In genomic region chr2:29620301-29620827, GRCm38 (mm10) we compare ENCODE assay signal across 8 mouse cellular contexts. TPM values are rescaled to one million over a fixed set of nuclear protein-coding genes. Genes with fewer than 3 reads are reported as not detected.
DNase-seq lines count a peak whose midpoint lies in the region; ATAC-seq lines count a peak whose summit lies in the region.

No protein-coding gene starts in this region.

- DNase-seq in adrenal gland, postnatal 14 days = peak; percentile 35
- no peak for DNase-seq in adrenal gland, postnatal 4 days (ENCODE audit: low spot score in 2 of 2)
- peak; percentile 18 for DNase-seq in liver, embryonic 13.5 days
- DNase-seq in thymus, postnatal 4 days = peak; percentile 56
- DNase-seq in adrenal gland, postnatal 10 days = no peak

- peak overlapping the region; percentile 88 for H3K27ac ChIP-seq in forebrain, embryonic 16.5 days (ENCODE audit: low read length)
- H3K27ac ChIP-seq in liver, embryonic 13.5 days = peak overlapping the region; percentile 84

- peaks cover 4% of the 10 kb centered on the region for H3K27me3 ChIP-seq in megakaryocyte, embryonic 14.5 days (replicated peaks)
- no peaks in the 10 kb centered on the region for H3K27me3 ChIP-seq in forebrain, embryonic 16.5 days (replicated peaks; ENCODE audit: control insufficient read depth, insufficient read depth, low read length)
- H3K27me3 ChIP-seq in liver, embryonic 13.5 days = no peaks in the 10 kb centered on the region

- H3K36me3 ChIP-seq in megakaryocyte, embryonic 14.5 days (replicated peaks; ENCODE audit: low read length) = no peaks in the 10 kb centered on the region
- no peaks in the 10 kb centered on the region for H3K36me3 ChIP-seq in forebrain, embryonic 16.5 days (ENCODE audit: control insufficient read depth, insufficient read depth)
- H3K36me3 ChIP-seq in liver, embryonic 13.5 days = no peaks in the 10 kb centered on the region; the same call in 1 of the 2 replicates

- peak overlapping the region; percentile 95 for H3K4me3 ChIP-seq in megakaryocyte, embryonic 14.5 days (replicated peaks)
- peak overlapping the region; percentile 90 for H3K4me3 ChIP-seq in forebrain, embryonic 16.5 days (replicated peaks; ENCODE audit: low read length)
- H3K4me3 ChIP-seq in liver, embryonic 13.5 days (replicated peaks) = peak overlapping the region; percentile 83

- no peak for ATAC-seq in megakaryocyte, adult 5-6 weeks (ENCODE audit: poor library complexity, severe bottlenecking)
- ATAC-seq in forebrain, embryonic 16.5 days = peak; percentile 34
- no peak for ATAC-seq in liver, embryonic 13.5 days (ENCODE audit: low read depth)

- peaks cover 61% of the 10 kb centered on the region for H3K4me1 ChIP-seq in megakaryocyte, embryonic 14.5 days
- peaks cover 18% of the 10 kb centered on the region for H3K4me1 ChIP-seq in forebrain, embryonic 16.5 days (replicated peaks; ENCODE audit: control insufficient read depth, insufficient read depth, low read length)
- peaks cover 56% of the 10 kb centered on the region for H3K4me1 ChIP-seq in liver, embryonic 13.5 days (replicated peaks)

- H3K9me3 ChIP-seq in megakaryocyte, embryonic 14.5 days = no peaks in the 10 kb centered on the region
- H3K9me3 ChIP-seq in forebrain, embryonic 16.5 days (ENCODE audit: control insufficient read depth, low read length) = no peaks in the 10 kb centered on the region
- H3K9me3 ChIP-seq in liver, embryonic 13.5 days (replicated peaks) = no peaks in the 10 kb centered on the region

- peak overlapping the region; percentile 95 for H3K9ac ChIP-seq in forebrain, embryonic 16.5 days (replicated peaks; ENCODE audit: low read depth, low read length)
- peak overlapping the region; percentile 93 for H3K9ac ChIP-seq in liver, embryonic 13.5 days

- under 1% methylated on average over 15 of the region's 15 CpGs for WGBS in forebrain, embryonic 16.5 days
- 4% methylated on average over 15 of the region's 15 CpGs for WGBS in liver, embryonic 13.5 days (ENCODE audit: insufficient replicate concordance)

- H3K4me2 ChIP-seq in forebrain, embryonic 16.5 days (ENCODE audit: low read length) = peak overlapping the region; percentile 86
- peak overlapping the region; percentile 89 for H3K4me2 ChIP-seq in liver, embryonic 13.5 days

RNA-seq across cellular contexts. Expression of gene Rapgef1, which starts 0.8 kb away (rescaled TPM):
- total RNA-seq in adrenal gland, postnatal 14 days (2021) = 57.3 and 61.2 TPM in 2 replicates
- 10 to 100 TPM; 64.6 to 65.1 TPM for total RNA-seq in adrenal gland, postnatal 4 days (2021)
- 13.8 and 14.5 TPM in 2 replicates for polyA plus RNA-seq in megakaryocyte, embryonic 14.5 days (2012; ENCODE audit: insufficient read depth, low replicate concordance)
- 20.1 and 20.2 TPM in 2 replicates for total RNA-seq in megakaryocyte, adult 5-6 weeks (2015)
- total RNA-seq in megakaryocyte, adult 5-6 weeks (2017) = 22.7 and 22.8 TPM in 2 replicates
- 22.0 and 22.5 TPM in 2 replicates for polyA plus RNA-seq in forebrain, embryonic 16.5 days (2015; fragmentation: Nextera tagmentation; extraction: Ambion mirVana)
- 5.3 and 5.4 TPM in 2 replicates for polyA plus RNA-seq in liver, embryonic 13.5 days (2015; fragmentation: Nextera tagmentation; extraction: Ambion mirVana)
- 10 to 100 TPM; 58.5 to 66.5 TPM for total RNA-seq in adrenal gland, postnatal 10 days (2021)

Comparison
In these comparisons a context has a peak if more than half of its experiments do, and no peak if none do; other contexts are left out.
1. DNase-seq: peak in adrenal gland, postnatal 14 days (single experiment), liver, embryonic 13.5 days (single experiment) and thymus, postnatal 4 days (single experiment); none in adrenal gland, postnatal 4 days (0 of 2) and adrenal gland, postnatal 10 days (single experiment).
2. Peak in every context shown above with its lines, with median percentiles within 50 percentile points of each other: H3K4me3 ChIP-seq.